Mouse (Mus musculus): ENCODE measurements around the gene 9930022D16Rik. TPM values are rescaled to one million over a fixed set of nuclear protein-coding genes. Genes with fewer than 3 reads are reported as not detected.

The 9930022D16Rik gene
- polyA plus RNA-seq, 1 experiment from 2014 or later = 0.11 TPM

DNA sequence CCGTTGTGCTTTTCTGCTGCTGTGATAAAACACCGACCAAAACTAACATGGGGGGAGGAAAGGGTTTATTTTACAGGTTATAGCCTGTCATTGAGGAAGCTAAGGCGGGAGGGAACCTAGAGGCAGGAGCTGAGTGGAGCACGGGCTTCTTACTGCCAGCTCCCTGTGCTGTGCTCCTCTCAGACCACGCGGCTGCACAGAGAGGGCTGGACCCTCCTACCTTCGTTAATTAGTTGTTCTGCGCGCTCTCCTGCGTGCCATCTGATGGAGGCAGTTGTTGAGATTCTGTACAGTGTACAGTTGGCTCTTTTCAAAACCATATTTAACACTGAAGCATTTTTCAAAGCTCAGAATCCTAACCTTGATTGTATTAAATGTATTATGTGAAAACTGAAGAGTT is 36.2 kb upstream of the 9930022D16Rik start:
- Histone ChIP-seq H3K4me2 (no peak overlapping the region), H3K4me3 (ENCODE audit: low read depth, low read length) (no peak overlapping the region), H3K27me3 (ENCODE audit: control insufficient read depth, insufficient read depth, low read length) (no peaks in the 10 kb centered on the region), H3K36me3 (ENCODE audit: control insufficient read depth, insufficient read depth, low read length) (no peaks in the 10 kb centered on the region; the same call in 1 of the 2 replicates), H3K9ac (ENCODE audit: low read depth, low read length) (no peak overlapping the region; the same call in 1 of the 2 replicates), H3K9me3 (replicated peaks; ENCODE audit: control insufficient read depth, low read length) (no peaks in the 10 kb centered on the region), H3K27ac (ENCODE audit: low read depth, low read length) (no peak overlapping the region), H3K4me1 (ENCODE audit: control insufficient read depth, insufficient read depth, low read length) (peaks cover 27% of the 10 kb centered on the region)
- no peak for ATAC-seq (replicated peaks; ENCODE audit: insufficient number of reproducible peaks, low FRiP score, low TSS enrichment)
- 56% methylated on average over 10 of the region's 10 CpGs for WGBS (ENCODE audit: insufficient replicate concordance)

- no peak overlapping the region for H3K4me3 ChIP-seq (ENCODE audit: low read depth, low read length)
- no peak for ATAC-seq (replicated peaks; ENCODE audit: insufficient number of reproducible peaks, low FRiP score, low TSS enrichment)
- no peaks in the 10 kb centered on the region for H3K9me3 ChIP-seq (replicated peaks; ENCODE audit: control insufficient read depth, low read length)
- H3K27ac ChIP-seq (ENCODE audit: low read depth, low read length) = no peak overlapping the region
- no peak overlapping the region for H3K4me2 ChIP-seq
- H3K36me3 ChIP-seq (ENCODE audit: control insufficient read depth, insufficient read depth, low read length) = no peaks in the 10 kb centered on the region; the same call in 1 of the 2 replicates
- 51% methylated on average over 7 of the region's 7 CpGs for WGBS (ENCODE audit: insufficient replicate concordance)
- no peaks in the 10 kb centered on the region for H3K27me3 ChIP-seq (ENCODE audit: control insufficient read depth, insufficient read depth, low read length)
- peaks cover 27% of the 10 kb centered on the region for H3K4me1 ChIP-seq (ENCODE audit: control insufficient read depth, insufficient read depth, low read length)
- no peak overlapping the region for H3K9ac ChIP-seq (ENCODE audit: low read depth, low read length)
Measured at GRCm38 (mm10) chr11:109378051-109378450, 35.7 kb upstream of the 9930022D16Rik start.

DNA sequence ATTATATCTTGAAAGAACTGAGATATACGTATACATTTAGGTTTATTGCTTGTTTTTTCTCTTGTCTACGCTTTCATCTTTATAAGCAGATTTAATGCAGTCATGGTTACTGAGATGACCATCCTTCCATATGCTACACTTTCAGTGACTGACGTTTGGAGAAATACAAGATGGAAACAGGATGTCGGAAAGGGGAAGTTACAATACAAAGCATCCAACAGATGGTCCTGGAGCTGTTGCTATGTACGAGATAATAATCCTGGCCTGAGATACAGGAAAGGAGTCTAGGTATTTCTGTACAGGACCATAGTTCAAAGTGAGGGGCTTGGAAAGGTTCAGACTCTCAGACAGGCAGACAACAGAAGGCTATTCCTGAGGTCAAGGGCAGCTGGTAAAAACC is 33.1 kb upstream of the 9930022D16Rik start:
- Histone ChIP-seq H3K9me3 (replicated peaks; ENCODE audit: control insufficient read depth, low read length) (no peaks in the 10 kb centered on the region), H3K27ac (ENCODE audit: low read depth, low read length) (no peak overlapping the region), H3K4me3 (ENCODE audit: low read depth, low read length) (no peak overlapping the region)

GRCm38 (mm10) chr11:109385296-109385695 is 28.4 kb upstream of the 9930022D16Rik start:
- H3K27ac ChIP-seq (ENCODE audit: low read depth, low read length) = no peak overlapping the region
- no peak for ATAC-seq (replicated peaks; ENCODE audit: insufficient number of reproducible peaks, low FRiP score, low TSS enrichment)
- no peak overlapping the region for H3K4me2 ChIP-seq
- no peaks in the 10 kb centered on the region for H3K27me3 ChIP-seq (ENCODE audit: control insufficient read depth, insufficient read depth, low read length)
- no peak overlapping the region for H3K4me3 ChIP-seq (ENCODE audit: low read depth, low read length)
- WGBS (ENCODE audit: insufficient replicate concordance) = 91% methylated on average over 8 of the region's 8 CpGs
- no peak overlapping the region for H3K9ac ChIP-seq (ENCODE audit: low read depth, low read length)
- H3K9me3 ChIP-seq (replicated peaks; ENCODE audit: control insufficient read depth, low read length) = no peaks in the 10 kb centered on the region
- no peaks in the 10 kb centered on the region for H3K36me3 ChIP-seq (ENCODE audit: control insufficient read depth, insufficient read depth, low read length)
- peaks cover 27% of the 10 kb centered on the region for H3K4me1 ChIP-seq (ENCODE audit: control insufficient read depth, insufficient read depth, low read length)

More for the DNA sequence above, 33.1 kb upstream of the 9930022D16Rik start:
- Histone ChIP-seq H3K4me1 (ENCODE audit: control insufficient read depth, insufficient read depth, low read length) (peaks cover 28% of the 10 kb centered on the region), H3K36me3 (ENCODE audit: control insufficient read depth, insufficient read depth, low read length) (no peaks in the 10 kb centered on the region), H3K4me2 (no peak overlapping the region), H3K9ac (ENCODE audit: low read depth, low read length) (no peak overlapping the region), H3K27me3 (ENCODE audit: control insufficient read depth, insufficient read depth, low read length) (no peaks in the 10 kb centered on the region)
- 74% methylated on average over 5 of the region's 5 CpGs for WGBS (ENCODE audit: insufficient replicate concordance)
- no peak for ATAC-seq (replicated peaks; ENCODE audit: insufficient number of reproducible peaks, low FRiP score, low TSS enrichment)

- no peak overlapping the region for H3K27ac ChIP-seq (ENCODE audit: low read depth, low read length)
- ATAC-seq (replicated peaks; ENCODE audit: insufficient number of reproducible peaks, low FRiP score, low TSS enrichment) = no peak
- no peaks in the 10 kb centered on the region for H3K27me3 ChIP-seq (ENCODE audit: control insufficient read depth, insufficient read depth, low read length)
- peaks cover 29% of the 10 kb centered on the region for H3K4me1 ChIP-seq (ENCODE audit: control insufficient read depth, insufficient read depth, low read length)
- no peaks in the 10 kb centered on the region for H3K9me3 ChIP-seq (replicated peaks; ENCODE audit: control insufficient read depth, low read length)
- 95% methylated on average over 5 of the region's 5 CpGs for WGBS (ENCODE audit: insufficient replicate concordance)
- H3K4me3 ChIP-seq (ENCODE audit: low read depth, low read length) = no peak overlapping the region
- no peak overlapping the region for H3K9ac ChIP-seq (ENCODE audit: low read depth, low read length)
- H3K4me2 ChIP-seq = no peak overlapping the region
- no peaks in the 10 kb centered on the region for H3K36me3 ChIP-seq (ENCODE audit: control insufficient read depth, insufficient read depth, low read length)
Measured at GRCm38 (mm10) chr11:109389046-109389445, 24.7 kb upstream of the 9930022D16Rik start.

DNA sequence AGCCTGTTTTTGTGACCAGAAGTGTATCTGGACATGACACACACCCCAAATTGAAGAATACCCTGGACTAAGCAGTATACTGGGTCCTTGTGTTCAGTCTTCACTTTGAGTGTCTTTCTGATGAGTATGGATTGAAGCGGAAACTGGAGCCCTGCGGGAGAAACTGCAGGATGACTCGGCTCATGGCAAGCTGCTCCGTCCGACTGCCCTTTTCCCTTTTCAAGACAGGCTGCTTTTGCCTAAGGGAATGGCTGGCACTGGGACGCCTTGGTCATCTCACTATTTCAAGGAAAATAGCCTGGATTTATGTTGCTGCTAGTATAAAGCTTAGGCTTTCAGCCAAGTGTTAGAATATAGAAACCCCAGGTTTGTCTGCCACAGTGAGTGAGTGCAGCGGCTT is 22.5 kb upstream of the 9930022D16Rik start:
- WGBS (ENCODE audit: insufficient replicate concordance) = 92% methylated on average over 7 of the region's 7 CpGs
- ATAC-seq (replicated peaks; ENCODE audit: insufficient number of reproducible peaks, low FRiP score, low TSS enrichment) = no peak
- peaks cover 26% of the 10 kb centered on the region for H3K4me1 ChIP-seq (ENCODE audit: control insufficient read depth, insufficient read depth, low read length)
- H3K36me3 ChIP-seq (ENCODE audit: control insufficient read depth, insufficient read depth, low read length) = no peaks in the 10 kb centered on the region; the same call in 1 of the 2 replicates
- H3K9me3 ChIP-seq (replicated peaks; ENCODE audit: control insufficient read depth, low read length) = no peaks in the 10 kb centered on the region
- no peak overlapping the region for H3K27ac ChIP-seq (ENCODE audit: low read depth, low read length)
- H3K4me2 ChIP-seq = no peak overlapping the region
- H3K9ac ChIP-seq (ENCODE audit: low read depth, low read length) = no peak overlapping the region
- no peak overlapping the region for H3K4me3 ChIP-seq (ENCODE audit: low read depth, low read length)
- no peaks in the 10 kb centered on the region for H3K27me3 ChIP-seq (ENCODE audit: control insufficient read depth, insufficient read depth, low read length)

DNA sequence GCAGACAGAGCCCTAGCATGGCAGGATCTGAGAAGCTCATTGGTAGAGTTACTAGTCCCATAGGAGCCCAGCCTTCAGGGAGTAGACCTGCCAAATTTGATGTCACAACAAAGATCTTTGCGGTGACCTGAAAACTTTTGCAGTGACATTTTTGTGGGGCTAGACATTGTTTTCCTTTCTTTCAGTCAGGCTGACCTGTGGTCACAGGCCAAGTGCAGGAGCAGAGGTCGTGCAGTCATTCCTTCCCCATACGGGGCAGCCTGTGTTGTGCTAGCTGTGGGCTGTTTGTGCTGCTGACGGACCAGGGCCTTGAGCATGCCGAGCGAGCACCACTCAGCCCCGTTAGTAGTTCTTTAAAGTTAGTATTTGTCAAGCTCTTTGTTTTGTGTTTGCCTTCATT is 22.0 kb upstream of the 9930022D16Rik start:
- no peaks in the 10 kb centered on the region for H3K9me3 ChIP-seq (replicated peaks; ENCODE audit: control insufficient read depth, low read length)
- H3K27ac ChIP-seq (ENCODE audit: low read depth, low read length) = no peak overlapping the region
- no peaks in the 10 kb centered on the region; the same call in 1 of the 2 replicates for H3K36me3 ChIP-seq (ENCODE audit: control insufficient read depth, insufficient read depth, low read length)
- no peak for ATAC-seq (replicated peaks; ENCODE audit: insufficient number of reproducible peaks, low FRiP score, low TSS enrichment)
- no peak overlapping the region for H3K4me3 ChIP-seq (ENCODE audit: low read depth, low read length)
- no peak overlapping the region for H3K4me2 ChIP-seq
- 73% methylated on average over 7 of the region's 7 CpGs for WGBS (ENCODE audit: insufficient replicate concordance)
- H3K27me3 ChIP-seq (ENCODE audit: control insufficient read depth, insufficient read depth, low read length) = no peaks in the 10 kb centered on the region
- no peak overlapping the region for H3K9ac ChIP-seq (ENCODE audit: low read depth, low read length)
- H3K4me1 ChIP-seq (ENCODE audit: control insufficient read depth, insufficient read depth, low read length) = peaks cover 24% of the 10 kb centered on the region

DNA sequence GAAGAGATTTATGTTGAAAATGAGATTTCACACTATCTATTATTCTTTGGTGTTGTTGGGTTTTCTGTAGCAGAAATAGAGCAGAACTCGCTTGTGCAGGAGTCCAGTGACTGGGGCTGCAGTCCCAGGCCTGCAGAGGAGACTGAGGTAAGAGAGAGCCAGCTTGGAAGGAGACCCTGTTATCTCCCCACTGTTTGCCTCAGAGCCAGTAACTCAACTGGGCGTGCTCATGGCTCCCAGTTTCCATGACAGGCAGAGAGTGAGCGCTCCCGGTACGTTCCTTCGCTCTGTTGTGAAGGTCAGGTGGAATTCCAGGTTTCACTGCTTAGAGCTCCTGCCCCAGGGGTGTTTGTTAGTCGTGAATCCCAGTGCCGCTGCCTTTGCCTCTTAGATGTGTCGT is 21.1 kb upstream of the 9930022D16Rik start:
- Histone ChIP-seq H3K4me2 (no peak overlapping the region), H3K4me3 (ENCODE audit: low read depth, low read length) (no peak overlapping the region), H3K27me3 (ENCODE audit: control insufficient read depth, insufficient read depth, low read length) (no peaks in the 10 kb centered on the region), H3K9me3 (replicated peaks; ENCODE audit: control insufficient read depth, low read length) (no peaks in the 10 kb centered on the region), H3K27ac (ENCODE audit: low read depth, low read length) (no peak overlapping the region), H3K36me3 (ENCODE audit: control insufficient read depth, insufficient read depth, low read length) (peaks cover 6% of the 10 kb centered on the region; the same call in 1 of the 2 replicates), H3K9ac (ENCODE audit: low read depth, low read length) (no peak overlapping the region), H3K4me1 (ENCODE audit: control insufficient read depth, insufficient read depth, low read length) (peaks cover 16% of the 10 kb centered on the region)
- no peak for ATAC-seq (replicated peaks; ENCODE audit: insufficient number of reproducible peaks, low FRiP score, low TSS enrichment)
- WGBS (ENCODE audit: insufficient replicate concordance) = 77% methylated on average over 9 of the region's 9 CpGs

DNA sequence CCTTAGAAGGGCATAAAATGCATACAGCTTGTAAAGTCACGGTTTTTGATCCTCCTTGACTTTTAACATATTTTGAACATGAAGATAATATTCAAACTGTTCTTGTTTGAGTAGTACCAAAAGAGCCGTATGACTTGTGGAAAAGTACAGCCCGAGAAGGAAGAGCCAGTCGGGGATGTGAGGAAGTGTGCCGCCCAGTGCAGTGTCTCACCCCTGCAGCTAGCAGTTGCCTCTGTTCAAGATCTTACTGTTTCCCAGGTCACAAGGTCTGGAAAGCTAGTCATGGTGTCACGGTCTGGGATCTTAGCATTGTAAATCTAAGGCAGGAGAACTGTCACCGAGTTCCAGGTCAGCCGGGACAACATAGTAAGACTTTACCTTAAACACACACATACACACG is 19.0 kb upstream of the 9930022D16Rik start:
- H3K36me3 ChIP-seq (ENCODE audit: control insufficient read depth, insufficient read depth, low read length) = peaks cover 6% of the 10 kb centered on the region; the same call in 1 of the 2 replicates
- WGBS (ENCODE audit: insufficient replicate concordance) = 83% methylated on average over 9 of the region's 9 CpGs

More for the DNA sequence above, 19.0 kb upstream of the 9930022D16Rik start:
- Histone ChIP-seq H3K4me1 (ENCODE audit: control insufficient read depth, insufficient read depth, low read length) (peaks cover 5% of the 10 kb centered on the region; the same call in 1 of the 2 replicates), H3K27me3 (ENCODE audit: control insufficient read depth, insufficient read depth, low read length) (no peaks in the 10 kb centered on the region), H3K4me3 (ENCODE audit: low read depth, low read length) (no peak overlapping the region), H3K9ac (ENCODE audit: low read depth, low read length) (no peak overlapping the region), H3K27ac (ENCODE audit: low read depth, low read length) (no peak overlapping the region), H3K9me3 (replicated peaks; ENCODE audit: control insufficient read depth, low read length) (no peaks in the 10 kb centered on the region), H3K4me2 (no peak overlapping the region)
- ATAC-seq (replicated peaks; ENCODE audit: insufficient number of reproducible peaks, low FRiP score, low TSS enrichment) = no peak
